Mouse (Mus musculus): ENCODE results near the gene Igsf21.

Igsf21 gene

DNA sequence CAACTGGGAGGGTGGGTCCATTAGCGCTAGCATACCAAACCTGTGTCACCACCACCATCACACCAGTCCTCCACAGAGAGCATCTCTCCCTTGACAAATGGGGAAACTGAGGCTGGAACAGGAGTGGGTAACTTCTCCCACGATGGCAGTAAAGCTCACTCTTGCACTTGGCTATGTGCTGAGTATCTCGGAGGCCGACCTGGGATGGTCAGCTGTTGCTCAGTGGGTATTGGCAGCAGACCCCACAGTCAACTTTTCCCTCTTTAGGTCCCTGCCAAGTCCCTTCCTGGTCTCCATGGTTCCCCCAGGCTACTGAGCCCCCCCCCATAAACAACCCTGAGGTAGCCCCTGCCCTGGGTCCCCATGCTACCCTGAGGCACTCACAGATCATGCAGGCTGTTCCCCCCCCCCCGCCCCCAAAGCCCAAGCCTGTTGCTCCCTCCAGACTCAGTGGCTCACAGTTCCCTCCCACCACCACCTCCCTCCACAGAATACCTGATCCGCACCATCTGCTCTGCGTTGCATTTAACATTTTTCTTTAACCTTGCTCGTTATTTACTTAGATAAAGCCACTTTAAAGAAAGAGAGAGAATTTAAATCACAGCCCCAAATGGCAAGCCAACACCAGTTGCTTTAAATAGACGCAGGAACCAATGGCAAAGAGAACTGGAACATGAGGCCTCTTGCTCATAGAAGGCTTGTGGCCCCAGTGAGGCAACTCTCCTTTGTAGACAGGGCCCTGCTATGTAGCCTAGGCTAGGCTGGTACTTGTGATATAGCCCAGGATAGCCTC, 11.0 kb downstream of the Igsf21 start:
- no peak for DNase-seq

GRCm38 (mm10) chr4:140234412-140235205, 12.0 kb downstream of the Igsf21 start:
- no peak for DNase-seq

- no peak for DNase-seq
These were observed 18.7 kb downstream of the Igsf21 start for GRCm38 (mm10) chr4:140227837-140228236.

DNA sequence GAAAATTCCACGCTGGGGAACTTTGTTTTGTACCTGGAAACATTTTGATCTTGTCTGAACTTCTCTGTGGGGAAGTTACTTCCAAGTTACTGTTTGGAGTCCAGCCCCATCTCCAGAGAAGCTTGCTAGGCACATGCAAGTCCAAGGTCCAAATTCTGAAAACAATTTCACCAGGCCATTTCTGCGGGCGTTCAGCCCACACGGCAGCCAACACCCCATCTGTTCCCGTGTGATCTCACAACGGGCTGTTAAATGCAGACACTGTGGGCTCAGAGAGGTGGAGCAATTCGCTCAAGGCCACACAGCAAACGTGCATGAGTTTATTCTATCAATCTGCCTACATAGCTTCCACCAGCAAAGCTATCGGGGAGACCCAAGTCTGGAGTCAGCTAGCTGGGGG, 21.4 kb downstream of the Igsf21 start:
- peak; percentile 8 to 29 for DNase-seq

GRCm38 (mm10) chr4:140224451-140224850, 22.1 kb downstream of the Igsf21 start:
- no peak for DNase-seq

GRCm38 (mm10) chr4:140223067-140223466, 23.5 kb downstream of the Igsf21 start:
- peak in 1 of 2 experiments; percentile 5 for DNase-seq

DNA sequence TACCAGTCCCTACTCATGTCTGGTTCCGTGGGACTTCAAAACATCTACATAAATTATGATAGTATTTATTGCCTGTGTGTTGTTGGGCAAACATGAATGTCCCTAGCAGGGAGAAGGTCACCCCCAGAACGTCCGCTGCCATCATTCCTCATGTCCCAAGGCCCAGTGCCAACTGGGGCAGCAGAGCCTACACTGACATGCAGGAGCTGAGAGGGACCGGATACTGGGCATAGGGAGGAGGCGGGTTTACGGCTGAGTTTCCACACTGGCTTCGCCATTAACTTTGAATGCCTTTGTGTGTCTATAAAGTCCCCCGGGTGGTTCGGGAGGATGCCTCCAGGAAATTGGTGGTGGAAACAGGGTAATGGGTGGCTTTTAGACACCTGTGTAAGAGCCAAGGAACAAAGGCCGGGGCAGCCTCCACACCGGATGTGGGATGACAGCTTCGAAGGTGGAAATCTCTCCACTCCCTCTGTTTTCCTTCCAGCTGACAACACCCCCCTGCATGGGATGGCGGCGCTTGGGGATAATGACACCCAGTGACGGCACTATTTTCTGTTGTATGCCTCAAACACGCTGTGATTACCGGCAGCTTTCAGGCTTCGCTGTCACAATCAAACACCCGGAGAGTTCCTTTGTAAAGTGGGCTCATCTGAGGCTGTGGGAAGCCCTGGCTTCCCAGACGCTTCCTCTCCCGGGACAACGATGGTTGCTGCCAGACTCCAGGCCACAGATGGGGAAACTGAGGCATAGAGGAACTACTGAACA, 26.1 kb downstream of the Igsf21 start:
- peak in 1 of 2 experiments; percentile 15 for DNase-seq

- no peak for DNase-seq
These were observed 27.4 kb downstream of the Igsf21 start for GRCm38 (mm10) chr4:140218853-140219852.

GRCm38 (mm10) chr4:140218384-140218783, 28.2 kb downstream of the Igsf21 start:
- DNase-seq, result no peak

DNA sequence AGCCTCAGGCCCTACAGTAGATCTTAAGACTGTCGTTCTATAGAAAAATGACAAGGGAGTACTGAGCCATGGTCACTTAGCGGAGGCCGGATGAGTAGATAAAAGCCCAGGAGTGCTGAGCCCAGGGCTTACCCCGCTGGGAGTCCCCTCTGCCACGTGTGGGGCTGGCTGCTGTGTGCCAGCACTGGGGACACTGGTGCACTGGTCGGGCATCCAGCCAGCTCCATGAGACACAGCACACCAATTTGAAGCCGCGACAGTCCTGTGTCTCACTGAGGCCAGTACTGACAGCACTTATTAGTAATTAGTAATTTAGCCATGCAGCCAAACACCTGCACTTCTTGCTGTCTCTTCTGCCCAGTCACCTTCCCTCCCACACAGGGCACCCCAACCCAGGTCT, 28.6 kb downstream of the Igsf21 start:
- no peak for DNase-seq

- DNase-seq, result no peak
These were observed 30.5 kb downstream of the Igsf21 start for GRCm38 (mm10) chr4:140216096-140216495.

GRCm38 (mm10) chr4:140215205-140215604, 31.4 kb downstream of the Igsf21 start:
- no peak for DNase-seq

GRCm38 (mm10) chr4:140214406-140214805, 32.2 kb downstream of the Igsf21 start:
- no peak for DNase-seq

DNA sequence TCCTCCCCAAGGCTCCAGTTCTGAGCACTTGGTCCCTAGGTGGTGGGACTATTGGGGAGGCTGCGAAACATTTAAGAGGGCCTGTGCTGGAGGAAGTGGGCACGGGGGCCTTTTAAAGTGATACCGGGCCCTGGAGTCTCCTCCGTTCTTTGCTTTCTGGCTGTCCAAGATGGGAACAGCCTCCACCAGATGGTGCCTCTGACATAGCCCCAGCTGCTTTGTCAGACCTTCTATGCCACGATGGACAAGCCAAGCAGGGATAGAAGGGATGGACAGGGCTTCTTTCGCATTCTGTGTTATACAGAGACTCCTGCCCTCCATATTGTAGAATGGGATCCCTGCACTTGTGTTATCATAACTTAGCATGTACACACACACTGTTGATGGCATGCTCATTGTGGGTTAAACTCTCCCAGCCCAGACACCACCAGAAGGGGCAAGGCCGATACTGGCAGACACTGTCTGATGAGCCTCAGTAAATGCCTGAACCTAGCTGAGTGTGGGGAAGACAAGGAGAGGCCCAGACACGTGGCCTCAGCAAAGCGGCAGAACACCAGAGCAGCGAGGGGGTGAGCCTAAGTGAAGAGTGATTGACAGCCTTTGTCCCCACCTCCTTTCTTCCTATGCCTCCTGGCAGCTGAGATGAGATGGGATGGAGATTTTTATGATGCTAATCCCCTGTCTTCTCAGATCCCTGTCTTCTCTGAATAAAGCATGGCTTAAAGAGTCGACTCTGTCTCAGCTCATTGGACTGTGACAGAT, 36.3 kb downstream of the Igsf21 start:
- no peak for DNase-seq

GRCm38 (mm10) chr4:140205811-140206231, 40.8 kb downstream of the Igsf21 start:
- DNase-seq, result no peak

DNA sequence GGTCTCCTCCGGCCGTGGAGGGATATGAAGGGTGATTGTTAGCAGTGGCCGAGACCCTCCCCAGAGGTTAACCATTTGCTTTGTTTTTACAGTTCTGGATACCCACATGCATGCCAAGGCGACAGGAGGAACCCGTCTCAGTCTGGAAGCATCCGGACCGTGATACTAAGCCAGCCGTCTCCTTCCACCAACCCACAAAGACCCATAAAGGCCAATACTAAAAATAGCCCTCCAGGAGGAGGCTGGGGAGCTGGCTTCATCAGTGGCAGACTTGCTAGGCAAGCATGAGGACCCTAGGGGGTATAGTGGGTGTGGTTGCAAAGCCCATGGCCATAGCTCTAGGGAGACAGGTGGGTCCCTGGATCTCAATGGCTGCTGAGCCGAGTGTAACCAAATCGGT, 41.8 kb downstream of the Igsf21 start:
- no peak for DNase-seq

- DNase-seq, result peak; percentile 55 to 67
These were observed 42.8 kb downstream of the Igsf21 start for GRCm38 (mm10) chr4:140203696-140204272.

DNA sequence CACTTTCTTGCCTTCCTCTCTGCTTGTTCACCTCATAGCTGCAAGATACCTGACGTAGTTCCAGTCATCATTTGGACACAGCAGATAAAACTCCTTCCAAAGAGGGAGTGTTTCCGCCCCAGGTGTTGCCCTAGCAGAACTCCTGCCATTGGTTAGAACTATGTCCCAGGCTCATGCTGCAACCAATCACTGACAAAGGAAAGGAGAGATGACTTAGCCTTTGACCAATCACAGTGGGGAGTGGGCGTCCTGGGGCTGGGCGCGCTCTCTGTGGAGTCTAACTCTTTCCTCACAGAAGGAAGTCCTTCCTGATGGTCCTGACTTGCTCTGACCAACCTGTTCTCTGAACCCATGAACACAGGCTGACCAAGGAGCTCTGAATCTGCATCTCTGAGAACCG, 44.4 kb downstream of the Igsf21 start:
- DNase-seq, result no peak

- DNase-seq, result no peak
These were observed 46.3 kb downstream of the Igsf21 start for GRCm38 (mm10) chr4:140200296-140200695.

DNA sequence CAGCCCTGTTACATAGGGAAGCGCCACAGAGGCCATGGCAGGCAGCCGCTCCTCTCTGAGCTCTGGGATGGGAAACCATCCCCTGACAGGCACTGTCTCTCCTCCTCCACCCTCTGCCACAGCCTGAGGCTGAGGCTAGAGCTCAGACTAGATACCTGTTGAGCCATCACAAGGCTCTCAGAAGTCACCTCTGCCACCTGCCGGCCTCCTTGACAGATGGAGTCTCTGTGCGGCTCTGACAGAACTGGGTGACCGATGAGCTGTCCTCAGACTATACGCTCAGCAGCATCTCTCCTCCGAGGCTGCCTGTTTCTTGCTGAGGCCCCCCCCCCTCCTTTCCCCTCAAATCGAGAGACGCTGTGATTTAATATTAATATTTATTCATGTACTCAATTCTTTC, 49.9 kb downstream of the Igsf21 start:
- no peak for DNase-seq
